Mouse (Mus musculus) T-helper 1 cell (primary cell): Measurements from ENCODE around the gene Gm20458.

Experiments used
- in situ Hi-C: fragments of 300-600 bp; cut with MboI, MseI; formaldehyde crosslinking; loops from one replicate; pipeline ENCODE4 v1.15.1; 2025; ENCODE audit warnings: high pct_unique_total_duplicates

Gm20458 gene

GRCm38 (mm10) chr2:164453047-164453757, 7.6 kb upstream of the Gm20458 start:
- in situ Hi-C loops: no loop called here

GRCm38 (mm10) chr2:164453887-164454500, 6.8 kb upstream of the Gm20458 start:
- in situ Hi-C loops: no loop called here

GRCm38 (mm10) chr2:164454846-164455245, 5.9 kb upstream of the Gm20458 start:
- in situ Hi-C loops: no loop called here

DNA sequence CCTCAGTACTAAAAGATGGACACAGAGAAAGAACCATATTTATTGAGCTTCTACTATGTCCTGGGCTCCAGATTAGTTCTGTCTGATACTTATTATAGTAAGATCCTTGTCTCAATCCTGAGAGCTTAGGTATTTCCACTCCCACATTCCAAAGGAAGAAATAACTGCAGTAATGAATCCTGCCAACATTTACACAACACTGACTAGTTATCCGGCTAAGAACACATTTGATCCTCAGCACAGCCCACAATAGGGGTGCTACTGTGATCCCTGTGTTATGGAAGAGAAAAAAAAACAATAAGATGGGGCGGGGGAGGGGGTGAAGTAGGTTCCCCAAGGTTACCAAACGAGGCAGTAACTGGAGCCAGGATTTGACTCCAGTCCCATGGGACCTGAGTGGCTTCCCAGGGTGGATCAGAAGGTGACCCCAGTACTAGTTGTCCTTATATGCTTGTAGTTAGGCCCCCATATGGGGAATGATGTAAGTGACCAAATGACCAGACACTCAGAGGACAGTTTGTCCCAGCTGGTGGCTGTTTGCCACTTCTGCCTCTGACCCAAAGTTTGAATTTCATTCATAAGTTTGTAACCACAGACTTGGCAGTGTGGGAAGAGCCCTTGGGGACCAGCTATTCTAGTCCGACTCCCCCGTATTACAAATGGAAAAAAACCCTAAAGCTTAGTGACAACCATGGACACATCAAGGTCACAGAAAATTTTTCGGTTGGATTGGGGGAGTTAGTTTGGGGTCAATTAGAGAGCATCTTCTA, 5.2 kb upstream of the Gm20458 start:
- in situ Hi-C loops: no loop called here

GRCm38 (mm10) chr2:164456413-164456812, 4.4 kb upstream of the Gm20458 start:
- in situ Hi-C loops: no loop called here

DNA sequence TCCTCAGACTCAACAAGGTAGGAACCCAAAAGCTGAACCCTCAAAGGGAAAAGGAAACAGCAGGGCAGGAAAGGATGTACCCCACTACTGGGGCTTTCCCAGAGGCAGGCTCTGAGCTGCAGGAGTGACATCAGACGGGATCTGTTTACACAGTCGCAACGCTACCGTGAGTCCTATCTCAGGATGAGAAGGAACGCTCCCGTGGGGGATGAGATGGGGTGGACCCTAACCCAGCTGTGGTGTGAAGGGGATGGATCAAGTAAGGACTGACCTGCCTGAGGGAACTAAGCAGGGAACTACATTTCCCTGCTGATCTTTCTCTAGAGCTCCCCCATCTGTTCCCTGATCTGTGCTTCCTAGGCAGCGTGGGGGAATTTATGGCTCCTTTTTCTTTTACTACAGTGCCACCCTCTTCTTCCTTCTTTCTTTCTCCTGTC, 3.9 kb upstream of the Gm20458 start, which contains the start of gene Sys1:
Gene Sys1 (plus strand): TSS at position 101 of the 437 bp plus-strand sequence.
- in situ Hi-C loops: no loop called here

GRCm38 (mm10) chr2:164457942-164458341, 2.8 kb upstream of the Gm20458 start:
- in situ Hi-C loops: no loop called here

DNA sequence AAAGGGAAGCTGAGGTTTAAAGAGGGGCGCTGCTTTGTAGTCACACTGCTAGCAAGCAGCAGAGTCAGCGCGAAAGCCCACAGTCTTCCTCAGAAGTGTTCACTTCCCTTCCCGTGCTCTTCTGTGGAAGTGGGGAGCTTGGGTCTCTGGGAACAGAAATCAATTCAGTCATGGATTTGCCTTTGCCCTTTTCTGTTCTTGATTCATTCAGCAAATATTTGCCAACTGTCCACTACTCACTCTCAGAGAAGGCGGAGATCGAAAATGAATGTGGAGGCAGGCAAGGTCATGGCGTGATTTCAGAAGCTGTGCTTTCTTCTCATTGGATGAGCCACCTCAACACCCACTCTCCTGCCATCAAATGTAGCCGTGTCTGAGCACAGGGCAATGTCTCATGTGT, 2.2 kb upstream of the Gm20458 start:
- in situ Hi-C loops: no loop called here

GRCm38 (mm10) chr2:164465161-164465560, 4.4 kb downstream of the Gm20458 start:
- in situ Hi-C loops: no loop called here

GRCm38 (mm10) chr2:164466787-164467186, 6.0 kb downstream of the Gm20458 start:
- in situ Hi-C loops: no loop called here

DNA sequence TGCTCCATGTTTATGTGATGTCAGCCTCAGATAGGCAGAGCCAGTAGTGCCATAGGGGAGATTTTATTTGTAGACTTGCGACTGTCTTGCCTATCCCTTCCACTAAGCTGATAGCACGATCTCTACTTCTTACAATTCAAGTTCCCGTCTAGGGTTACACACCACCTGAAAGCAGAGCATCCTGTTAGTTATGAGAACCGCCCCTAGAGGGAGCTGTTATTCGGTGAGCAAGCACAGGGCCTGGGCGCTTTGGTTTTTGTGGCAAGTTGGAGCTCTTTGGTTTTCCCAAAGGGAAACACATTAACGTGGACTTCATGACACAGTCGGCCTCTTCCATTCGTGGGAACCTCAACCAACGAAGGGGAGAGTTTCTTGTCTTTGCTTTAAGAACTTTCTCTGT, 9.5 kb downstream of the Gm20458 start:
- in situ Hi-C loops: no loop called here

DNA sequence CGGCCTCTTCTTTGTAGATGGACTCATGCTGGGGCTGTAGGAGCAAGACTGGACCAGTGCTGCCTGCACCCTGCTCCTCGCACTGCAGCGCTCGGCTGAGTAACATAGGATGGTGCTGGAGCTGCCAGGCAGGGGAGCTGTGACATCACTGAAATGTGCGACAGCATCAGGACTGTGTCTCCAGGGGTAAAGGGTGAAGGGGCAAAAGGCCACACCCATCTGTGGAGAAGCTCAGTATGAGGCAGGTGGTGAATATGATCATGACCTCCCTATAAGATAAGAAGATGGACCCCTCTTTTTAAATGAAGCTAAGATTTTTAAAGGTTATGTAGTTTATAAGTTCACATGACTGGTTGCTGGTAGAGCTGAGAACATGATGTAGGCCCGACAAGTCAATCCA, 12.9 kb downstream of the Gm20458 start, which contains the start of gene Trp53tg5:
Gene Trp53tg5 (minus strand): TSS at position 101 of the 400 bp plus-strand sequence.
- in situ Hi-C loops: no loop called here

DNA sequence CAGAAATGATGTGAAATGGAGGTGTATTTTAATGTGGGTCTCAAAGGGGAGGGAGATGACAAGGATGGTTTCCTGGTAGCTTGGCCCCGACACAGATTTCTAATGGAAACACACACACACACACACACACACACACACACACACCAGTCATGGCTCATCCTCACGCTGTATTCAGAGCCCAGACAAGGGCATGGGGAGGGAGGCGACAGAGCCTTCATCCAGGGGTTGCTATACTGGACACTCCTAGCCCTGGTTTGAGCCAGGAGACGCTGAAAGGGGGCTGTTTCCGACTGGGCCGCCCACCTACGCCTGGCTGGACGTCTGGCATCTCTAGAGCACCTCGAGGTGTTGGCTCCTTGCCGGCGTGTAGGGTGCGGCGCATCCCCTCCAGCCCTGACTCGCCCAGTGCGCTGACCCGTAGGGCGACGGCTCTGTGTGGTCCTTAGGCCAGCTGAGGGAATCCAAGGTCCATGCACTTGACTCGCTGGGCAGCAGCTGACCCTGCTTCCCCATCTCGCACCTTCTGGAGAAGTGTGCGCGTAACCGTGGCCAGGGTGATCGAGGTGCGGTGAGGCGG, 25.0 kb downstream of the Gm20458 start, which contains the start of gene Dbndd2:
Gene Dbndd2 (plus strand): TSS at position 426 of the 577 bp plus-strand sequence.
- in situ Hi-C loops: loop anchor here (10.0 kb wide), 1 partner anchor 919 kb away; the partner anchor contains the start of gene Ocstamp

- in situ Hi-C loops: loop anchor here (10.0 kb wide), 1 partner anchor 918 kb away; the partner anchor contains the start of gene Ocstamp
Measured at GRCm38 (mm10) chr2:164486258-164487114, 25.7 kb downstream of the Gm20458 start.

DNA sequence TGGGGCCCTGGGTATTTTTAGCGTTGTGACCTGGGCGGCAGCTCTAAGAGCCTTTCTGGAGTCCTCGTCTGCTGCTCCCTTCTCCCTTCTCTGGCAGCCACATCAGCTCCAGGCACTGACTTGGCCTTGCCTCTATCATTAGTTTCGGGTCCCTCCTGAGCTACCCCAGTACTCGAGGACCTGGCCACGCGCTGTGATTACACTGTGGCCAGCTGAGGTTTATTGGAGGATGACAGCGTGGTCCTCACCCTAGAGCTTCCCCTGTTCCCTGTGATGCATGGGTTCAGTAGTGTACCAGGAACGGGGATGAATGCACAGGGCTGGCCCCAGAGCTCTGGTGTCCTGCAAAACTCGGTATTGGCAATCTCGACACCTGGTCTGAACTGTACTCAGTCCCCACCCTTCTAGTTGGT, 26.4 kb downstream of the Gm20458 start:
- in situ Hi-C loops: loop anchor here (10.0 kb wide), 1 partner anchor 918 kb away; the partner anchor contains the start of gene Ocstamp

- in situ Hi-C loops: loop anchor here (10.0 kb wide), 1 partner anchor 917 kb away; the partner anchor contains the start of gene Ocstamp
Measured at GRCm38 (mm10) chr2:164487812-164488211, 27.0 kb downstream of the Gm20458 start.

DNA sequence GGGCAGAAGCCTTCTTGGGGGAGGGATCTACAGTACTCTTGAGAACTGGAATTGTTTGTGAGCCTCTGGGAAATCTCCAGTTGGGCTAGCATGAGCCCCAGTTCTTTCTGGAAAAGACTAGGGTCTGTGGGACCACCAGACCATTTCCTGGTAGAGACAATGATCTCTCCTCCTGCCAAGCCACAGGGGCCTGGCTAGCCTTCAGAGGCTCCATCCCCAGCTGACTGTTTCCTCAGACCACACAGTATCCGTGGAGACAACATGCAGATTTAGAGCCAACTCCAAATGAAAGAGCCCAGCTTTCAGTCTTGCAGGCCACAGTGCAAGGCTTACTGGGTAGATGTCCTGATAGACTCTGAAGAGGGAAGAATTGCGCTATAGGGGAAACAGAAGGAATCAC, 33.4 kb downstream of the Gm20458 start:
- in situ Hi-C loops: no loop called here

DNA sequence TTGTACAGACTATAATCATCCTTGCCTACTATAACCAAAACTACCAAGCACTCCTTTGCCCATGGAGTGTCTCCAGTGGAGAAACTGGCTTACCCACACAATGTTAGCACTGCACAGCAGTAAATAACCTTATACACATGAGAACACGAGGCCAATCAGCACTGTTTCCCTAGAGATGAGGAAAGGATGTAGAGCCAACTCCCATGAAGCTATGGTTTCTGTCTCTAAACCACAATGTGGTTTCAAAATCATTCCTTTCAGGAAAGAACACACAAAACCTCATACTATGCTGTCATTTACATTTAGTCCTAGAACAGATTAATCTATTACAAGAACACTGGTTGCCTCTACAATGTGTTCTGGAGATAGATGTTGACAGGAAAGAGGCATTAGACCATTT, 35.6 kb downstream of the Gm20458 start:
- in situ Hi-C loops: no loop called here

- in situ Hi-C loops: no loop called here
Measured at GRCm38 (mm10) chr2:164496847-164497690, 36.3 kb downstream of the Gm20458 start, which contains the start of gene Pigt. Gene Pigt, plus strand, starts transcription at chr2:164497520.
